Mouse (Mus musculus) neural tube, embryonic 10.5 days (tissue): Measurements from ENCODE around the gene Scn3b.

Source experiments
- DNase-seq: peaks from one replicate; pipeline ENCODE4 v3.0.0-alpha.2; 2017; ENCODE audit warnings: low spot score; ENCODE audit errors: extremely low spot score

Gene Scn3b

DNA sequence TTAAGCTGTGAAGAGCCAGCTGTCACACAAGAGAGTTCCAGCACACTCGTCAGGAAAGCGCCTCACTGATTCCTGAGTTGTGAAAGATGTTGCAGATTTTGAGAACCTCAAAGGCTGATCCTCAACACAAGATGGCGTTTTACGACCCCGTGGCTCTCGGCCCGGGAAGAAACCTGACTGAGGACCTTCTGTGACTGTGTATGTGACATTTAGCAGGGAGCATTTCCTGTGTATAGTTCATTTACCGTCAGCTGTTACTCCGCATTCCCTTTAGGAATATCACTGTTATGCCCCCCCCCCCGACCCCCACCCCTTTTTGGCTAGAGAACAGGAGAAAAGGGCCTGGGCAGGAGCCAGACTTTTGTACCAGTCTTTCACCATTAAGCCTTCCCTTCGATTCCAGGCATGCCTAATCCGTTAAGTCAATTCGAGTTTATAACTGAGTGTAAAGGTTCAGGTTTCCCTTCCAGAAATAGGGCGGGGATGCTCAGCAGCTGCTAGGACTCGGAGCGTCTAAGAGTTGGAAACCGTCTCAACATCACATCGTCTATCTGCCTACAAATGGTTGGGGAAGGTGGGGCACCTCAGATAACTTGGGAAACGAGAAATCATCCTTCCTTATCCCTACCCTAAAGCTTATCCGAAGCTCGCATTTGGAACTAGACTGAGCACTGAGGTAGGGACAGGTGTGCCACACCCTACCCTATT is 823 bp upstream of the Scn3b start:
- DNase-seq, result peak; percentile 21

DNA sequence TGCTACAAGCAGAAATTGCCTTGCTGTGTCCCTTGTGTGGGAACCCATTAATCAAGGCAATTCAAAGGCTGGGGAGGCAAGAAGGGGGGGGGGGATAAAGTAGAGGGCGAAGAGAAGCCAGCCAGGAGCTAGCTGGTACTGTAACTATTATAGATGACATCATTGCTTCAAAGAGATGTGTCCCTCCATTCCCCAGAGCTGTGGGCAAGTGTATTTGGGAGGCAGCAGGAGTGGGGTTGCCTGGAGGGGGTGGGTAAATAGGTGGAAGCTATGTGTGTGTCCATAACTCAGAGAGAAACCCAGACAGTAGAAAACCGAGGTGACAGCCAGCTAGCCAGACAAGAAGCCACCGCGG is 292 bp upstream of the Scn3b start:
- DNase-seq, result peak; percentile 13

DNA sequence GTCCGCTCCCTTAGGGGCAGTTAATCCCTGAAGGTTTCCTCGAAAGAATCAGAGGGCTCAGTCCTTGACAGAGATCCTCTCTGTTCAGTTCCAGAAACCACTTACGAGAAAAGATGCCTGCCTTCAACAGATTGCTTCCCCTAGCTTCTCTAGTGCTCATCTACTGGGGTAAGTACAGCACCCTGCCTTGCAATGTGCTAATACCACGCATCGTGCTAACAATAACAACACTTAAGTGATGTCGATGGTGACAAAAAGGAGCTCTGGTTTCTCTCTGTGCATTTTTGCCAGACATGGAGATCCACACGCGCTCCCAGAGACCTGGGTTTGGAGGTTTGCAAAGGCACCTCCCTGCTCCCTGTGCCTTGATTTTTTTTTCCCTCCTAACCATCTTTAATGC is 863 bp downstream of the Scn3b start:
- DNase-seq, result no peak

DNA sequence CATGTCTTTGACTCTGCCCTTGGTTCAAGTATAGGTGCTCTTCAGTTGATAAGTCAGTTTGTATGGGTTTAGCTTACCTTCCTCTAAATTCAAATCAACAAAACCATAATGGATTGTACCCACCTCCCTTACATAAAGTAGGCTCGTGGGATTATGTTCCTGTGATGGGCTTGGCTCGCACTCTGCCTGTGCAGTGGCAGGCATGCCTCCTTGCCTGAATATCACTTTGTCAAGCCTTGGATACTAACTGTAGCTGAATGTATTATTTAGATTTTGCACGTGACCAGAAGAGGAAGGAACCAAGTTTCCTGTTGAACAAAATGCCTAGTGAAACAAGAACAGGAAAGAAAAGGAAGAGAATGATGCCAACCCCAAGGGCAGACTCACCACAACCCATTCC is 2.1 kb downstream of the Scn3b start:
- no peak for DNase-seq

DNA sequence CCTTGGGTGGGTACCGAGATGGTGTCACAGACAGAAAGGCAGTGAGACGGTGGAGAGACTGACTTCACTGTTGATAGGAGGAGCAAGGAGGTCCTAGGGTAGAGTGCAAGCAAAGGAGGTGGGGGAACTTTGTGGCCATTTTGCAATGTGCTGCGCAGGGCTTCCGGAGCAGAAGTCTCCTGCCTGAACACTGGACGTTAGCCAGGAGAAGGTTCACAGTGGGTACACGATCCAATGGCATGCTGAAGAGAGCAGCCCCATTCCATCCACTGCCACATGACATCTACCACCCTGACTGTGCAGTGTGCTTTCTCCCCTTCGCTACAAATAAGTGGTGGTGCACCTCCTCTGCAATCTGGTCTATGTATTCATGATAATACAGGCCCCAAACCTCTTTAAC is 3.8 kb downstream of the Scn3b start:
- no peak for DNase-seq

DNA sequence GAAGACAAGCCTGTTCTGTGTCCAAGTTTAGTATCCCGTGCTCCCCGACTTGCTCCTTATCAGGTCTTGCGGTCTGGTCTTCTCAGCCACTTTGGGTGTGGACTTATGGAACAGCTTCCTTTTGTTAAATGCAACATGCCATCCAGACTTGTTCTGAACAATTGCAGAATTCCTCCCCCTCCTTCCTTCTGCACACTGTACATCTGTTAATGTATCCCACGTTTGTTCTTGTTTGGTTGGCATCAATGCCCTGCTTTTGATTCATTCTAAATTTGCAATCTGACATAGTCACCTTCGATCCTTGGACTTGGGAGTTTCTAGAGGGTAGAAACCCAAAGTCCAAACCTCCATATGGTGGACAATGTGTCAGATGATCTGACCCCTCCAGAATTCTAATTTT is 6.9 kb downstream of the Scn3b start:
- no peak for DNase-seq

DNA sequence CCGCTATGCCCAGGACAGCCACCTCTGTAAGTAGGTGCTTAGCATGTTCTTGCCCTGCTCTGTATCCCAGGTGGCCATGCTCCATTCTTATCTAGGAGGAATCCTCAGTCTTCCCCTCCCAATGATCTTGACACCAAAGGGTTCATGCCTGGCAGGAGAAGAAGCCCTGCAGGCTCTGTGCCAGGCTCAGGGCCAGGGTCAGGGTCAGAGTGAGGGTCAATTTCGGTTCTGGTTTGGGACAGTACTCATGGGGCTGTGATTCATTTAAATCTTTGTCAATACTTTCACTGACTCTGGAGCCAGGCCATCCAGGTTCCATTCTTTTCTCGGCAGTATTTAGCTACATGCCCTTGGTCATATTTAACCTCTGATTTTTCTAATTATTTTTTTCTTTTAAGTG is 8.7 kb downstream of the Scn3b start:
- DNase-seq, result no peak

DNA sequence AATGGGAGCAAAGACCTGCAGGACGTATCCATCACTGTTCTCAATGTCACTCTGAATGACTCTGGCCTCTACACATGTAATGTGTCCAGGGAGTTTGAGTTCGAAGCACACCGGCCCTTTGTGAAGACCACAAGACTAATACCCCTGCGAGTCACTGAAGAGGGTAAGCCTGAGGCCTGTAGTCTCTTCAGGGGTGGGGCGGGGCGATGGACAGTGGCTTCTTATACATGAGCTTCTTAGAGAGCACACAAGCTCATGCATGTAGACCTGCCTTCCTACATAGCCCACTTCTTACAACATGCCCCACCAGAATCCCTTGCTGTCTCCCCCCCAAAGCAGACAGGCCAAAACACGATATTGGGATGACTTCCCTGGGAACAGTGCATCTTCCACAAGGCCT is 10.4 kb downstream of the Scn3b start:
- no peak for DNase-seq

DNA sequence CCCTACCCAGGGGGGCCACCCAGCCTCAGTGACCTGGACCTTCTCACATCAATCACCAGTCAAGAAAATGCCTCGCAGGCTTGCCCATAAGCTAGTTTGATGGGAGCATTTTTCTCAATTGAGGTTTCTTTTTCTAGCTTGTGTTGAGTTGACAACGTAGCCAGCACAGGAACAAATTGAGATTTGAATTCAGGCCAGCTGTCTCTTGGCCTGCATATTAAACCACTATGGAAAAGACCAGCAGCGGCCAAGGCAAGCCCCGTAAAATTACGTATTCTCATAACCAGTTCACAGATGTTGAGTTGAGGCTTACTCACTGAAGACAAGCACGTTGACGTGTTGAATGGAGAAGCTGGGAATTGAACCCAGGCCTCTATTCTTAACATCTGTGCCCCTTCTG is 14.0 kb downstream of the Scn3b start:
- no peak for DNase-seq

DNA sequence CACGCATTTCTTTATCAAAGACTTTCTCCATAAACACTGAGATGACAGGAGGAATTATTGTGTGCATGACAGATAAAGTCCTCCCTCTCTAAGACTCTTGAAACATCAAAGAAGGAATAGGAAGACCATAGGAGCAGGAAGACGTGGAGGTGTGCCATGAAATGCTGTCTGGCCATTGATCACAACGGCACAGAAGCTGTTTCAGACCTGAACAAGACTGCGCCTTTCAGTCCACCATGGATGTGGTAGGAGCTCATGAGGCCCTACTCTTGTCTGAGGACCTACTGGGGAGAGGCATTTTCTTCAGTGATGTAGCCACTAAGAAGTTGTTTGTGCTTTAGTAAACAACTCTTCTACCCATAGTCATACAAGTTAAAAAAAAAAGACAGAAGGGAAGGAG is 23.5 kb downstream of the Scn3b start:
- no peak for DNase-seq

DNA sequence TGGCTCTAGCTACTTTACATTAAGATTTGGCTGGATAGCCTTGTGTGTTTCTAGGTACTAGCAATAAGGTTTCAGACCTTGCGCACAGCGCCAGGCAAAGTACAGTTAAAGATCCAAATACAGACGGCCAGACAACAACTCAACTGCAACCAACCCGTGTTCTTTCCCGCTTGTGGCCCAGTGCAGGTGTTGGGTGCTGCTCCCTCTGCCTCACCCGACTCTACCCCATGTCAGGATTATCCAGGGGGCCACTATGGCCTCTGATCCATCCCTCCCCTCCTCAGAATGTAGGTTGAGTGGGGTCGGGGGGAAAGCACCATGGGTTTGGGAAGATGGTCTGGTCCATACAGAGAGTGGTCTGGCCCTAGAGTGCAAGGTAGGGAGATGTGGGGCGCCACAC is 24.3 kb downstream of the Scn3b start:
- DNase-seq, result no peak

DNA sequence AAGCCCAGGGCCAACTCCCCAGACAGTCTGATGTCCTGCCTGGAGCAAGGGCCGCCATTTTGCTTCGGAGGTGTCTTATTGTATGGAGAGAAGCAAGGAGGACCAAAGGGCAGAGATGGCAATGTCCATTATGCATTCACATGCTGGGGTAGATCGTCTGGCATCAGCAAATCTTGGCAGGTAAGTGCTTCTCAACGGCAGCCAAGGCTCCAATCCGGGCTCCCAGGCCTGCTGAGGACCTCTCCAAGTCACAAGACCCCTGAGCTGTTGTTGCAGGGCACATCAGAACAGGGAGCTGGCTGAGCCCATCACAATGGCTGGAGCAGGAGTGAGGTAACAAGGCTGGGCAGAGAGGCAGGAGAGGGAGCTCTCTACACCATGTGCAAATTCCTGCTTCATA is 24.7 kb downstream of the Scn3b start:
- DNase-seq, result no peak

DNA sequence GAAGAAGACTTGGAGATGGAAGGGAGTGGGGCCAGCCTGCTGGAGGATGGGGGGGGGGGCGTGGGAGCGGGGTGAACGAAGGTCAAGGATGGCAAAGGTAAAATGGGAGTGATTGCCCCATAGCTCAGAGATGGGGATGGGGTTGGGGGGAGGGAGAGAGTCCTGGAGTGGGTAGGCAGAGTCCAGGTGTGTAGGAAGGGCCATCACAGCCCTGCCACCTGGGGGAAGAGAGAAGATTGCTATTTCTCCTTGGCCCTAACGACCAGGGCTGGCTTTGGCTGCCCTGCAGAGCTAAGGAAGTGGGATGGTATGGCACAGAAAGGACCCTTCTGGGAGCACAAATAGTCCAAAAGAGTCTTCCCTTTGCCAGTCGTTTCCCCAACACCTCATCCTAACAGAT is 25.2 kb downstream of the Scn3b start:
- no peak for DNase-seq

DNA sequence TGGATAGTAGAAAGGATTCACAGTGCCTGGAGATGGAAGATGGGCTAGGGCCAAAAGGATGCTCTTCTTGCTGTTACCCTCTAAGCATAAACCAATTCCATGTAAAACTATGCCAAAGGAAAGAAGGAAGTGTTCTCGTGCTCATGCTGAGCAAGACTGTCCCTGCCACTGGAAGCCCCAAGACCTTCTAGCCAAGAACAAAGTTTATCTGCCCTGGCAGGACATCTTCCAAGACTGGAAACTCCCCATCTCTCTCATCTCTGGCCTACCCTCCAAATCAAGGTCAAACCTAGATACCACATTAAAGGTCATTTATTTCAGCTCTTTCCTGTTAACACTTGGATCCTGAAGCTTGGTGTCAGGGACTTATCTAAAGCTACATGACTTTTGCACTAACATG is 25.8 kb downstream of the Scn3b start:
- DNase-seq, result no peak

DNA sequence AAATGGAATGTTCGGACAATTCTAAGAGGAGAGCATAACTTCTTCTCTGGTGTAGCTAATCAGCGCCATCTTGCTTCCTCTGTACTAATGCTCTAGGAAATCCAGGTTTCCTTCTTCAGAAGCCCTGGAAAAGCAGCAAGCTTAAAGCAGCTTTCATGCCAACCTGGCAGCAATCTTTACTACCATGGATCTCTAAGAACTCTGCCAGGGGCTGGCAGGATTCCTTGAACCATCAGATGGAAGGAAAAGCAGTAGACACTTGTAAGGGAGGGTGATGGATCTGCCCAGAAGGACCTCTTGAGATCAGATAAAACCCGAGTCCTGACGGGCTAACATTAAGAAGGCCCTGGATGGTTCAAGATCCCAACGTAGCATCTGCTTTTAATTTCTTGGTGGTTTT is 27.2 kb downstream of the Scn3b start:
- DNase-seq, result no peak

DNA sequence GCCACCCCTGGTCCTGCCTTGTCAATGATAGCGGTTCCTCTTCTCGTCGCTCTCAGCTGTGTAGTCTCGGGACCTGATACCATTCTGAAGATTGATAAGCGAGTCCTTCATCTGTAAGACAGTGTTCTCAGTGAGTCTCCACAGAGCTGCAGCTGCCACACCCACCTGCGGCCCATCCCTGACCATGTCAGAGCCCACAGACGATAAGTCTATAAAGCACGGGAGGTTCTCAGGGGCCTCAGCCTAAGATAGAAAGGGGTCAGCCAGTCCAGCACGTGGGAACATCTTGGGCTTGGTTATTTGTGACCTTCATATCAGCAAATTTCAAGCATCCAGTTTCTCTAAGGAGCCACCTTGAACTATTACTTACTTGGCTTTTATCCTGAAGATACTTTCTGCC is 29.0 kb downstream of the Scn3b start:
- no peak for DNase-seq

DNA sequence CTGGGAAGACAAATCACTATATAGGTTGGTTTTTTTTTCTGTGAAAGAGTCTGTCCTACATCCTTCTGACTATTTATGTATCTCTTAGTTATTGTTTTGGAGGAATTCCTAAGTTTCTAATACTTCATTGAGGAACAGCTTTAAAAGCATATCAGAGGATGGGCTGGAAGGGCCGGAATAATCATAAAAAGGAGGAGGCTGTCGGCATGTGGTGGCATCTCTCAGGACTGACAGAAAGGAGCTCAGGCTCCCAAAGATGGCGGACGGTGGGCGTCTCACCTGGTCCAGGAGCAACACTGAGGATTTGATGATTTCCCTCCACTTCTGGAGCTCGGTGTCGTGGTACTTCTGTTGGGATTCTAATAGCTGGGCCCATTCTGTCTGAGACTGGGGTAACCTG is 30.3 kb downstream of the Scn3b start:
- DNase-seq, result no peak

DNA sequence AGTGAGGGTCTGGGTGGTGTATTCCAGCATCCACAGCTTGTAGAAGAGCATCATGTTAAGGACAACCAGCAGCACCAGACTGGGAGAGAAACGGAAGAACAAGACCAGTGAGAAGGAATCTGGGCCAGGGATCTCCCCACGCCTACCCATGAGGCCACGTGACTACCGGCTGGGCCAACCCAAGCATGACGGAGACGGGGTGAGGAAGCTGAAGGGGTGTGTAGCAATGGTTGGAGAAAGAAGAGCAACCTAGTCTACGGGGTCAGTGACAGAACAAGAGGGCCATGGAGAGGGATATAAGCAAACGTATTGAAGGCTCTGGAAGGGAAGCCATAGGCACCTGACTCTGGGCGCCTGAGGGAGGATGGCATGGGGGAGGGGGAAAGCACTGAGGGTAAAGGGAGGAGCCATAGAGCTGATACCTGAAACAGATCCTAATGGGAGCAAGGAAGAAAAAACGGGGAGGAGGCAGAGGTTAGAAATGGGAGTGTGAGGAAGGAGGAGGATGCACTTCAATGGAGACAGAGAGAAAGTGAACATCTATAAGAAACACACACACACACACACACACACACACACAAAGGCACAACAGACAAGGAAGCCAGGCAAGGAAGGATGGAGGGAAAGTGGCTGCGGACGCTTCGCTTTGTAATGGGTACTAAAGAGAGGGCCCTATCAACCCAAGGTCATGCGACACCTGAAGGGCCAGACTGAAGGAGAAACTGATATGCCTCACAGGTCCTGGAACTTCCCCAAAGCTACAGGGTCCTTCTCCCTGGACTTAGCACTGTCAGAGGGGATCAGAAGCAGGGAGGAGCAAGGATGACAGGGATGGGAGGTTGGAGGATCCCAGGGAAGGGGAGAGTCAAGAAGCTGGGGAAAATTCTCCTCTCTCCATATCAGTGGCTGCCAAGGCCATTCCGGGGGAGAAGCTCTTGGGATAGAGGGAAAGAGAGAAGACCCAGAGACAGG is 31.3 kb downstream of the Scn3b start:
- no peak for DNase-seq

DNA sequence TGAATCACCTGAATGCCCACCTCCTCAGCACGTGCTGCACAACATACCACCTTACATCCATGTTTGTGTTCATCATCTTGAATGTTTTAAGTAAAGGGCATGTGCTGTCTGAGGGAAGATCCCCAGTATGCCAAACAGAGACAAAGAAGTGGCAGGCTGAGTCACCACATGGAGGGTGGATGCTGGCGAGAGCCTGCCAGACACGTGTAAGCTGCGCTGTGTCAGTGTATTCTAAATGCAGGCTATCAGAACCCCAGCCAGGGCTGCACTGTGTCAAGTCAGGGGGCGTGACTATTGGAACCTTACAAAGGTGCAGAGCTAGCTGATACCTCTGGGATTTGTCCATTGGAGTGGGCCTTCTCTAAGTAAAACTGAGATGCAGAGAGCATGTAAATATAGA is 32.5 kb downstream of the Scn3b start:
- DNase-seq, result no peak

DNA sequence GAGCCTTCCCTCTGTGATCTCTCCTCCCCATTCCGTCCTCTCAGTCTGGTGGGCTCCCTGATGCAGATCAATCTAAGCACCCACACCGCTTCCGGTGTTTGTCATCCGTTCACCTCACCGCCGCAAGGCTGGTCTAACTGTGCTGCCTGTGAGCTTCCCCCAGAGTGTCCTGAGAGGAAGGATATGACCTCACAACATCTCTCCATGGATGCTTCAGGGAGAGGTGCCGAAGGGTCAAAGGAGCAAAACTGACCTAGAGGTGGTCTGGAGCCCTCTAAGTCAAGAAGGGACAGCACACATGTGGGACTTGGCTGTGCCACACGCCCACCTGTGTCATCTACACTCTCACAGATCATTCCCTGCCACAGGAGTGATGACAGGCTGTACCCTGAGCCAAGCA is 33.4 kb downstream of the Scn3b start:
- DNase-seq, result no peak

DNA sequence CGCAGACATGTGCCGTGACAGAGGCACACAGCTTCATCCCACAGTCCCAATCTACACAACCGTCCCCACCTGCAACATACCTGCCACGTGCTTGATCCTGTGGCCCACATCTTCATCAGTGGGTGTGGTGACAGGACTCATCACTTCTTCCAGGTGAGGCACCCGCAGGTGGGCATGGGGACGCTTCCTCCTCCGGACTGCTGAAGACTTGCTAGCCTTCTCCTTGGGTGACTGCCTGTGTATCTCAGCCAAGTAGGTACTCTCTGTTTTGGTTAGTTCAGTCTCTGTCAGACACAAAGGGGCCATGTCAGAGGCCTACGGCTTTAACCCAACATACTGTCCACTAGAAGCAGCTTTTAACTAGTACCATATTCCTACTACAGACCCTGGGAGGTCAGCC is 35.2 kb downstream of the Scn3b start:
- no peak for DNase-seq

DNA sequence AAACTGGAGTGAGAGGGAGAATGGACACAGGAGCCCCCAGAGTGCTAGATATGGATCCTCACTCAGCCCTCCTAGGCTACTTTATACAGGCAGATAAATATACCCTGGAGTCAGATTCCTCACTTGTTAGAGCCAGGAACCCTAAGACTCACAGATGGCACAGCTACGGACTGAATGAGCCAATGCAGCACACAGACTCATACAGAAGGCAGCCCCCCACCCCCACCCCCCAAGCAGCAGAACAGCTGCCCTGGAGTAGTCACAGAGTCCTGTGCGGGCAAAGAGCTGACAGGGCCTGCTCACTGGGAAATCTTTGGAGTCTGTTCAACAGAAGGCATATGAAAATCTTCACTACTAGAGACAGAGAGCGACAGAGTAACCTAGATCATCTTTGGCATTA is 38.3 kb downstream of the Scn3b start:
- DNase-seq, result no peak

DNA sequence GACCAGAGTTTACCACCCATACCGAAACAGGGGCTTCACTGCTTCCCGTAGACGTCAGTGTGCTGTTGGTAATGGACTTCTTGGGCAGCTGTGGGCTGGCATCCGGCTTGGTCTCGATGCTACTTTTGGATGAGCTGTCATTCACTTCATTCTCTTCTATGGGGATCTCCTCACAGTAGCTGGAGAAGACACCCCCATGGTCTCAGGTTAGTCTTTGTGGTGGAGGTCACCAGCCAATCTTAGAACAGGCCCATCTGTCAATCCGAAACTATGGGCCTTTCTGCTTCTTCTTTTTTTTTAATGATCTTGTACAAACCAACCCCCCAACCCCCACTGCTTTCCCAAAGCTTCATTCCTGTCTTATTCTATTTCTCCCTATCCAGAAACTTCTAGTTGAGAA is 40.9 kb downstream of the Scn3b start:
- no peak for DNase-seq
